Mouse (Mus musculus) lung, adult 18-20 months (tissue): ENCODE data around the gene Spty2d1.
"Not testable (repeated sequence)": the region's sequence is repeated elsewhere in the genome, so short reads cannot be mapped to it uniquely, and the experiment has no call there.

ENCODE experiments used
- DNase-seq, 2 experiments: peaks; one replicate each; pipeline ENCODE4 v3.0.0; 2022; ENCODE audit warnings: mixed read lengths in 2 of 2

Spty2d1 gene

GRCm38 (mm10) chr7:47008168-47008993, at the start of gene Spty2d1:
Gene Spty2d1, minus strand, starts transcription at chr7:47008411.
- peak; percentile 99 for DNase-seq

- DNase-seq = peak in 1 of 2 experiments; percentile 38
These were observed 48.1 kb upstream of the Spty2d1 start for GRCm38 (mm10) chr7:47056273-47056672.

GRCm38 (mm10) chr7:47055744-47056143, 47.5 kb upstream of the Spty2d1 start:
- DNase-seq = peak; percentile 44 to 56

DNA sequence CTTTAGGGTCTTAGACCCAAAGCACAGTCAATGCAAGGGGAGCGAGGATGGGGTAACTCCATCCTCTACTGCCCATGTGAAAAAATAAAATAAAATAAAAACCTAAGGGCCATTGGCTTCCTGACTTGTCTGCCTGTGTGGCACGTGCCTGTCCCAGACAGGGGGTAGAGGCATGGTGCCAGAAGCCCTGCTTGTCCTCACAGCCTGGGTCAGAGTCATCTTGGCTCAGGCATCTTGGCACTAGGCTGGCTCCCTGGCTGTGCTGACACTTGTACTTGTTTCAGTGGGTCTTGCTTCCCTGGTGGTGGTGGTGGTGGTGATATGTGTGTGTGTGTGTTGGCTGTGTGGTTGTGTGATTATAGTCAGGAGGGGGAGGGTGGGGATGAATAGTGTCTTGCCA, 46.5 kb upstream of the Spty2d1 start:
- no peak for DNase-seq

- DNase-seq = no peak
These were observed 45.1 kb upstream of the Spty2d1 start for GRCm38 (mm10) chr7:47053287-47053686.

GRCm38 (mm10) chr7:47052276-47052675, 44.1 kb upstream of the Spty2d1 start:
- peak in 1 of 2 experiments; percentile 28 for DNase-seq

GRCm38 (mm10) chr7:47051404-47052151, 43.4 kb upstream of the Spty2d1 start:
- peak; percentile 65 to 72 for DNase-seq

DNA sequence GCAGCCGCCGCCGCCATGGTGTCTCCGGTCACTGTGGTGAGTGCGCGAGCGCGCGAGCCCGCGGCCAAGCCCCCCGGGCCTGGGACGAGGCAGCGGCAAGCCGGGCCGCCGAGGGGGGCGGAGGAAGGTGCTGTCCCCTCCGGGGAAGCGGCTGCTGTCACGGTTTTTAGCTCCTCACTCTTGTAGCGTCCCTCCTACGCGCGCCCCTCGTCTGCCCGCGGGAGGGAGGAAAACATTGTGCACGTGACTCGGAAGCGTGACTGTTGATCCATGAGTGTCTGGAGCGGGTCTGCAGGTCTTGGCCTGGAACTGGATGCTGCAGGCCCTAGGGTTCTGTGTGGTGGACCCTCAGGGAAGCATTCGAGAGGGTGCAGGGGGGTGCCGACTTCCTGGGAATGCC, 42.6 kb upstream of the Spty2d1 start:
- peak; percentile 58 to 65 for DNase-seq

GRCm38 (mm10) chr7:47050366-47050765, 42.2 kb upstream of the Spty2d1 start, which contains the start of gene Tmem86a:
Gene Tmem86a, plus strand, starts transcription at chr7:47050601.
- peak; percentile 95 for DNase-seq

DNA sequence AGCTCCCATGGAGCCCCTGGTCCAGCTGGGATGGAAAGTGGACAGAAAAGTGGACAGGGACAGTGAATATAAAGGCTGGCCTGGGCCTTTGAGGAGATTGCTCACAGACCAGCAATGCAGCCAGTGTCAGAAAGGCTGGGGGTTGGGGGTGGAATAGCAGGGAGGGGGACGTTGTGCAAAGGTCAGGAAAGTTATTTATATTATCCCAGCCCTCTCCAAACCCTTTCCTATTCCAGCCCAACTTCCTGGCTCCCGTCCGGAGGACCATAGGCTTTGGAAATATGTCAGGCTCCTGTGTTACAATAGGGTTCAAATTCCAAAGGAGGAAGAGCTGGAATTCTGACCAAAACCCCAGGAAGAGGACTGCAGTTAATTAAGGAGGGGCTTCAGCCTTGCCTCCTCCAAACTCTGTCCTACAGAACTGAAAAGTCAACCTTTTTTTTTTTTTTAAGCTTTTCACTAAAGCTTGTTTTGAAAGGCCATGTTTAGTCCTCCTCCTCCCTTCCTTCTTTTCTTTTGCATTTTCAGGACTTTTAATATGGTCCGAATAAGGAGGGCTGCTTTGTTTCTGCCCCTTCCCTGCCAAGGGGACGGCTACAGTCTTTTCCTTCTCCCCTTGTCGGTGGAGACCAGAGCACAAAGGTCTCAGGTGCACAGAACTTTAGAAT, 34.7 kb upstream of the Spty2d1 start:
- DNase-seq = no peak

GRCm38 (mm10) chr7:47042121-47042520, 33.9 kb upstream of the Spty2d1 start:
- DNase-seq = no peak

GRCm38 (mm10) chr7:47041706-47042105, 33.5 kb upstream of the Spty2d1 start:
- DNase-seq = no peak

DNA sequence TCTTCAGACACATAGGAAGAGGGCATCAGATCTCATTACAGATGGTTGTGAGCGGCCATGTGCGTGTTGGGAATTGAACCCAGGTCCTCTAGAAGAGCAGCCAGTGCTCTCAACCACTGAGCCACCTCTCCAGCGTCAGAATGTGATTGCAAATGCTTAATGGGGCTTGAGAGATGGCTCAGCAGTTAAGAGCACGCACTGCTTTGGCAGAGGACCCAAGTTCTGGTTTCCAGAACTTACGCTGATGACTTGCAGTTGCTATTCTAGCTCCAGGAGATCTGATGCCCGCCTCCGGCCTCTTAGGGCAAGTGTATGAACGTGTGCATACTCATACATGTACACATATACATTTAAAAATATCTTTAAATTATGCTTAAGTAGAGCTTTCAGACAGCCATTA, 27.2 kb upstream of the Spty2d1 start:
- DNase-seq = no peak

- DNase-seq = no peak
These were observed 26.7 kb upstream of the Spty2d1 start for GRCm38 (mm10) chr7:47034785-47035384.

DNA sequence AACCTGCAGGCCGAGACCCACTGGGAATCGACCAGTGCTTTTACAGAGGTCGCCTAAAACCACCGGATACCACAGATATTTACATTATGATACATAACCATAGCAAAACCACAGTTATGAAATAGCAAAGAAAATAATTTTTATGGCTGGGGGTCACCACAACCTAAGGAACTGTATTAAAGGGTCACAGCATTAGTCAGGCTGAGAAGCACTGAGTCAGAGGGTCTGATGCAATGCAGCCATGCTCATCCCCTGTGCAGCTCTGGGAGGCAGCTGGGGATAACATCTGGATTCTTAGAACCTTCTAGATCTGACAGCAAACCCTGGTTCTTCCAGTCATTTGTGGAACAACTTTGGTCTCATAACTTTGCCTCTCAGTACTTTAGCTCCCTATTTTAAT, 23.2 kb upstream of the Spty2d1 start:
- DNase-seq = no peak

DNA sequence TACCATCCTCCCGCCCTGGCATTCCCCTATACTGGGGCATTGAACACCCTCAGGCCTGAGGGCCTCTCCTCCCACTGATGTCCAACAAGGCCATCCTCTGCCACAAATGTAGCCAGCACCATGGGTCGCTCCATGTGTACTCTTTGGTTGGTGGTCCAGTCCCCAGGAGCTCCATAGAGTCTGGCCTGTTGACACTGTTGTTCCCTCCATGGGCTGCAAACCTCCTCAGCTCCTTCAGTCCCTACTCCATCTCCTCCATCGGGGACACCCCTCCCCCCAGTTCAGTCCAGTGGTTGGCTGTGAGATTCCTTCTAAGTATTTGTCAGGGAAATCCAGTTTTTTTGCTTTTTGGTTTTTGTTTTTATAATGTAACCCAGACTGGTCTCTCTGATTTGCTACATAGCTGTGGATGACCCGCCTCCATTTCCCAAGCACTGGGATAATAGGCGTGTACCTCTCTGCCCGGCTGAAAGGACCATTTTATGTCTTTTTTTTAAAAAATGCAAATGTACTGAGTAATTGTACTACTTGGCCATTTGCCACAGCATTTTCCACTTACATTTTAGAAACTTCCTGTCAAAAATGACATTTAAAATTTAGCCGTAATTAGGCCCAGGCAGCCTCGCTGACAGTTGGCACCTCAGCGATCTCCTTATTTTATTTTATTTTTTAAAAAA, 22.4 kb upstream of the Spty2d1 start:
- DNase-seq = no peak

DNA sequence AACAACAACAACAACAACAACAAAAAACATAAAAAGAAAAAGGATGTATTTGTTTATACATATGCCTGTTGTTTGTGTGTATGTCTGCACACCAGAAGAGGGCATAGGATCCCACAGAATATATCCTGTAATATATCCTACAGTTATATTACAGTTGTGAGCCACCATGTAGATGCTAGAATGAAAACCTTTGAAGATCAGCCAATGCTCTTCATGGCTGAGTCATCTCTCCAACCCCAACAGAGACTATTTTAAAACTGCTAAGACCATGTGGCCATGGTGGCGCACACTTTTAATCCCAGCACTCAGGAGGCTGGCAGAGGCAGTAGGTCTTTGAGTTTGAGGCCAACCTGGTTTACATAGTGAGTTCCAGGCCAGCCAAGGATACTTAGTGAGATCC, 19.3 kb upstream of the Spty2d1 start:
- no peak for DNase-seq

DNA sequence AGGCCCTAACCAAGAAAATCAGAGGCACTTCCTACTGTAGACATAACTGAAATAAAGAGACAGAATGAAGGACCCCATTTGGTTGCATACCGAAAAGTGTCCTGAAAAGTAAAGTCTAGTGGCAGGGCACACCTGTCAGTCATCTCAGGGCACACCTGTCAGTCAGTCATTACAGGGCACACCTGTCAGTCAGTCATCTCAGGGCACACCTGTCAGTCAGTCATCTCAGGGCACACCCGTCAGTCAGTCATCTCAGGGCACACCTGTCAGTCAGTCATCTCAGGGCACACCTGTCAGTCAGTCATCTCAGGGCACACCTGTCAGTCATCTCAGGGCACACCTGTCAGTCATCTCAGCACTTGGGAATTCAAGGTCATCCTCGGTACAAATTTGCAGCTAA, 18.7 kb upstream of the Spty2d1 start:
- not testable (repeated sequence) for DNase-seq

DNA sequence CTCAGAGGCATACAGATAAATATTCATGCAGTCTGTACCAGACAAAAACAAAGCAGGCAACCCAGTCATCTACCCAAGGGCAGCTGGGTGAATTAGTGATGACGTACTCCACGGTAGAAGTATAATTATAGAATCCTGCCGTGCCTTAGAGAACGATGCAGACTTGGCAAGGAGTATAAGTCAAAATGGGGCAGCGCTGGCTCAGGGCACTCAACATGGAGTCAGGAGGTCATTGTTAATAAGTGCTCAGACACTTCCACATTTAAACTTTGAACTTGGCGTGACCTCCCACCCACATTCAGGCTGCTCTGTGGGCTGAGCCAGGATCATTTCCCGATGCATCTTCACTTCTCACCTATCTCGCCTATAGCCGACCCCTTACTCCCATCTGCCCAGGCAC, 17.2 kb upstream of the Spty2d1 start:
- no peak for DNase-seq

DNA sequence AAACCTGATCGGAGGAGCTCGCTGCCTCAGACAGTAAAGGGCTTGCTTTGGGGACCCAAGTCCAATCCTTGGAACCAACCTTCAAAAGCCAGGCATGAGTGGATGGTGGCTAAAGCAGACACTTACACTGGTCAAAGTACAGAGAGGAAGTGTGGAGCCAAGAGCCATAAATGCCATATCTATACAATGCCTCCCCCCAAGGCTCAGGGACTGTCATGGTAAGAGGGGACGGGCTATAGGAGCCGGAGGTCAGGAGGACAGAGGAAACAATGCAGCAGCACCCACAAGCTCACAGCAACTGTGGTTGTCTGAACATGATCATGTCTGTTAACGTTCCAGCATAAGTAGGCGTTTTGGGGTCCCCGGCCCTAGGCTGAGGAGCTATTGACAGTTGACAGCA, 16.2 kb upstream of the Spty2d1 start:
- no peak for DNase-seq

- DNase-seq = peak; percentile 78 to 80
These were observed 15.3 kb upstream of the Spty2d1 start for GRCm38 (mm10) chr7:47023530-47023929.

GRCm38 (mm10) chr7:47022482-47022881, 14.3 kb upstream of the Spty2d1 start:
- no peak for DNase-seq
